Mouse (Mus musculus) granulocyte monocyte progenitor cell, adult 5-6 weeks (primary cell): Measurements from ENCODE around the gene Ankrd11. TPM values are rescaled to one million over a fixed set of nuclear protein-coding genes. Genes with fewer than 3 reads are reported as not detected.

Experiments used
- ATAC-seq: replicated peaks from 2 replicates; pipeline ENCODE4 v1.8.0; 2016; ENCODE audit warnings: mild to moderate bottlenecking, moderate TSS enrichment, inconsistent platforms; ENCODE audit not compliant: poor library complexity, severe bottlenecking
- total RNA-seq, 2 experiments: library from RNA; stranded (forward) in 1 of 2; stranded (reverse) in 1 of 2; fragments of 200-712, 200-1000 nt in 1 of 2; fragments of >200 nt in 1 of 2; fragmentation: Nextera tagmentation in 1 of 2; gene quantifications; 2 replicates each; pipeline ENCODE4 v1.2.3; 2014 to 2017

Ankrd11 gene
- total RNA-seq, 2 experiments from 2014 or later, result 63.9 to 86.3 TPM

- ATAC-seq, result no peak
Measured at GRCm38 (mm10) chr8:122855123-122855522, 187.0 kb downstream of the Ankrd11 start.

GRCm38 (mm10) chr8:122854388-122854787 lies 187.7 kb downstream of the Ankrd11 start:
- ATAC-seq, result no peak

- no peak for ATAC-seq
Measured at GRCm38 (mm10) chr8:122853340-122853771, 188.7 kb downstream of the Ankrd11 start.

- ATAC-seq, result no peak
Measured at GRCm38 (mm10) chr8:122852546-122852905, 189.6 kb downstream of the Ankrd11 start.

- no peak for ATAC-seq
Measured at GRCm38 (mm10) chr8:122851692-122852545, 190.2 kb downstream of the Ankrd11 start.

GRCm38 (mm10) chr8:122850641-122851240 lies 191.3 kb downstream of the Ankrd11 start:
- no peak for ATAC-seq

GRCm38 (mm10) chr8:122849152-122849910 lies 192.7 kb downstream of the Ankrd11 start:
- no peak for ATAC-seq

GRCm38 (mm10) chr8:122847829-122848561 lies 194.1 kb downstream of the Ankrd11 start, which contains the start of gene Cdh15:
Cdh15 (plus strand) TSS chr8:122847966.
- peak; percentile 89 for ATAC-seq

- ATAC-seq, result no peak
Measured at GRCm38 (mm10) chr8:122845662-122846061, 196.4 kb downstream of the Ankrd11 start.

- ATAC-seq, result no peak
Measured at GRCm38 (mm10) chr8:122844161-122844560, 197.9 kb downstream of the Ankrd11 start.

- no peak for ATAC-seq
Measured at GRCm38 (mm10) chr8:122836696-122837095, 205.4 kb downstream of the Ankrd11 start.

GRCm38 (mm10) chr8:122836199-122836598 lies 205.9 kb downstream of the Ankrd11 start:
- no peak for ATAC-seq

- peak; percentile 70 for ATAC-seq
Measured at GRCm38 (mm10) chr8:122834971-122835370, 207.1 kb downstream of the Ankrd11 start.

GRCm38 (mm10) chr8:122834416-122834815 lies 207.7 kb downstream of the Ankrd11 start:
- ATAC-seq, result no peak

Other genes starting within 250 kb of the Ankrd11 start
- gene Cdh15, start 194.3 kb downstream of the Ankrd11 start, total RNA-seq (2014; fragmentation: Nextera tagmentation), result not detected in 2 replicates
- gene Cdh15, start 194.3 kb downstream of the Ankrd11 start, total RNA-seq (2017), result not detected in 2 replicates
- gene Spg7, start 20.7 kb upstream of the Ankrd11 start, total RNA-seq (2014; fragmentation: Nextera tagmentation), result 29.5 and 40.3 TPM in 2 replicates
- 47.3 and 65.5 TPM in 2 replicates for gene Spg7, start 20.7 kb upstream of the Ankrd11 start, total RNA-seq (2017)
- 1,716 and 2,163 TPM in 2 replicates for gene Rpl13, start 60.1 kb upstream of the Ankrd11 start, total RNA-seq (2014; fragmentation: Nextera tagmentation)
- 2,167 and 2,701 TPM in 2 replicates for gene Rpl13, start 60.1 kb upstream of the Ankrd11 start, total RNA-seq (2017)
- gene Cpne7, start 75.1 kb upstream of the Ankrd11 start, total RNA-seq (2014; fragmentation: Nextera tagmentation), result not detected in 2 replicates
- not detected in 2 replicates for gene Cpne7, start 75.1 kb upstream of the Ankrd11 start, total RNA-seq (2017)
- not detected in 2 replicates for gene Sult5a1, start 116.0 kb upstream of the Ankrd11 start, total RNA-seq (2014; fragmentation: Nextera tagmentation)
- not detected in 2 replicates for gene Sult5a1, start 116.0 kb upstream of the Ankrd11 start, total RNA-seq (2017)
- gene Dpep1, start 144.0 kb upstream of the Ankrd11 start, total RNA-seq (2014; fragmentation: Nextera tagmentation), result not detected in 2 replicates
- gene Dpep1, start 144.0 kb upstream of the Ankrd11 start, total RNA-seq (2017), result not detected in 2 replicates
- gene Chmp1a, start 170.5 kb upstream of the Ankrd11 start, total RNA-seq (2014; fragmentation: Nextera tagmentation), result 22.6 and 37.6 TPM in 2 replicates
- gene Chmp1a, start 170.5 kb upstream of the Ankrd11 start, total RNA-seq (2017), result 28.3 and 35.4 TPM in 2 replicates
- 0.51 and 0.80 TPM in 2 replicates for gene Spata33, start 170.6 kb upstream of the Ankrd11 start, total RNA-seq (2014; fragmentation: Nextera tagmentation)
- gene Spata33, start 170.6 kb upstream of the Ankrd11 start, total RNA-seq (2017), result 0.36 and 0.39 TPM in 2 replicates
- gene Cdk10, start 182.6 kb upstream of the Ankrd11 start, total RNA-seq (2014; fragmentation: Nextera tagmentation), result 26.7 and 54.5 TPM in 2 replicates
- 39.4 and 39.9 TPM in 2 replicates for gene Cdk10, start 182.6 kb upstream of the Ankrd11 start, total RNA-seq (2017)
- 1.5 and 3.9 TPM in 2 replicates for gene Spata2l, start 194.0 kb upstream of the Ankrd11 start, total RNA-seq (2014; fragmentation: Nextera tagmentation)
- gene Spata2l, start 194.0 kb upstream of the Ankrd11 start, total RNA-seq (2017), result 1.0 and 4.3 TPM in 2 replicates
- 10.7 and 13.9 TPM in 2 replicates for gene Zfp276, start 211.9 kb upstream of the Ankrd11 start, total RNA-seq (2014; fragmentation: Nextera tagmentation)
- gene Zfp276, start 211.9 kb upstream of the Ankrd11 start, total RNA-seq (2017), result 7.8 and 9.9 TPM in 2 replicates
- gene Vps9d1, start 212.1 kb upstream of the Ankrd11 start, total RNA-seq (2014; fragmentation: Nextera tagmentation), result 14.1 and 19.6 TPM in 2 replicates
- gene Vps9d1, start 212.1 kb upstream of the Ankrd11 start, total RNA-seq (2017), result 11.9 and 20.8 TPM in 2 replicates